Mouse (Mus musculus): ENCODE measurements around the gene Sctr. TPM values are rescaled to one million over a fixed set of nuclear protein-coding genes. Genes with fewer than 3 reads are reported as not detected.
A peak's percentile ranks its signal among the peaks of the same experiment; 100 is the strongest.
"Not testable (repeated sequence)": the region's sequence is repeated elsewhere in the genome, so short reads cannot be mapped to it uniquely, and the experiment has no call there.

The Sctr gene
- polyA plus RNA-seq, 1 experiment = 1.1 TPM

DNA sequence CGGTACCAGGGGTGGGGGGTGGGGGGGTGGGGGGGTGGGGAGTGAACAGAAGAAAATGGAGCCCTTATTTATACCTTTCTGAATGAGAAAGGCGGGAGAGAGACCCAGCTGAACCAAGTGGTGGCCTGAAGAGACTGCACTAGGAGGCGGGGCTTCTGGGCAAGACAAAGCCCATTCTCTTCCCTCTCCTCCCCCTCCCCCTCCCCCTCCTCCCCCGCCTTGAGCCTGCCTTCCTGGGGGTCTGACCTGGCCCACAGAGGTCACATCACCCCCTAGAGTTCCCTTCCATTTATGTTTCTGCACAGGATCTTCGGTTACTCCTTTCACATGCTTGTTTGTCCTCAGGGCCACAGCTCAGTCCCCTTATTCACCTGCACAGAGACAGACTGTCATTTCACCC is 82.5 kb downstream of the Sctr start:
- H3K27me3 ChIP-seq (ENCODE audit: control insufficient read depth, insufficient read depth, low read length) = no peaks in the 10 kb centered on the region
- H3K27ac ChIP-seq (ENCODE audit: insufficient read depth, low read depth, low read length) = no peak overlapping the region
- 51% methylated on average over 4 of the region's 5 CpGs for WGBS
- no peak overlapping the region for H3K4me3 ChIP-seq (ENCODE audit: low read depth, low read length)
- peaks cover 19% of the 10 kb centered on the region for H3K4me1 ChIP-seq (ENCODE audit: control insufficient read depth, insufficient read depth, insufficient read length, low read length)
- H3K36me3 ChIP-seq (ENCODE audit: control insufficient read depth, insufficient read depth, low read length) = no peaks in the 10 kb centered on the region
- TF ChIP-seq CTCF (IDR thresholded peaks at IDR 0.05; ENCODE audit: extremely low read depth, insufficient read length, insufficient replicate concordance, low read depth, low read length) (no peak), POLR2A (IDR thresholded peaks at IDR 0.05; ENCODE audit: low read depth, low read length) (no peak)

- Histone ChIP-seq H3K27ac (ENCODE audit: insufficient read depth, low read depth, low read length) (peak overlapping the region; percentile 96), H3K36me3 (ENCODE audit: control insufficient read depth, insufficient read depth, low read length) (no peaks in the 10 kb centered on the region), H3K4me3 (ENCODE audit: low read depth, low read length) (no peak overlapping the region), H3K27me3 (ENCODE audit: control insufficient read depth, insufficient read depth, low read length) (no peaks in the 10 kb centered on the region), H3K4me1 (ENCODE audit: control insufficient read depth, insufficient read depth, insufficient read length, low read length) (peaks cover 11% of the 10 kb centered on the region; the same call in 1 of the 2 replicates)
- TF ChIP-seq CTCF (IDR thresholded peaks at IDR 0.05; ENCODE audit: extremely low read depth, insufficient read length, insufficient replicate concordance, low read depth, low read length) (no peak), POLR2A (IDR thresholded peaks at IDR 0.05; ENCODE audit: low read depth, low read length) (no peak; the same call in 1 of the 2 replicates)
- WGBS = 36% methylated on average over 8 of the region's 8 CpGs
These were observed 84.3 kb downstream of the Sctr start for GRCm38 (mm10) chr1:120090880-120091570.

- H3K36me3 ChIP-seq (ENCODE audit: control insufficient read depth, insufficient read depth, low read length); H3K4me3 ChIP-seq (ENCODE audit: low read depth, low read length); H3K27me3 ChIP-seq (ENCODE audit: control insufficient read depth, insufficient read depth, low read length); H3K27ac ChIP-seq (ENCODE audit: insufficient read depth, low read depth, low read length): not testable (repeated sequence)
- 34% methylated on average over 12 of the region's 14 CpGs for WGBS
- H3K4me1 ChIP-seq (ENCODE audit: control insufficient read depth, insufficient read depth, insufficient read length, low read length) = peaks cover 11% of the 10 kb centered on the region; the same call in 1 of the 2 replicates
- TF ChIP-seq CTCF (IDR thresholded peaks at IDR 0.05; ENCODE audit: extremely low read depth, insufficient read length, insufficient replicate concordance, low read depth, low read length) = peak; percentile 99
These were observed 86.9 kb downstream of the Sctr start for GRCm38 (mm10) chr1:120093482-120094134.

DNA sequence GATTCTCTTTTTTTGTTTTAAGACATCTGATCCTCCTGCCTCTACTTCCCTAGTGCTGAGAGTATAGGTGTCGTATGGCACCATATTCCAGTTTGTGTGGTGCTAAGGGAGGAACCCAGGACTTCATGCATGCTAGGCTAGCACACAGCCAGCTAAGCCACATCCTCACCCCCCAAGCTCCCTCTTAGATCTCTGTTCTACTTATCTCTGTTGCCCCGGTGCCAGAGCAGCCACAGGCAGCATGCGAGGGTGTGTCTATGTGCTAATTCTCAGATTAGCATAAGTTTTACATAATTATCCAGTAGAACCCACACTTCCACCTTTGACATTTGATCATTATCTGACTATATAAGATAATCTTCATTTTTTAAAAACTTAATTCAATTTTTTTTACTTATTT is 88.2 kb downstream of the Sctr start:
- H3K27ac ChIP-seq (ENCODE audit: insufficient read depth, low read depth, low read length) = no peak overlapping the region
- H3K27me3 ChIP-seq (ENCODE audit: control insufficient read depth, insufficient read depth, low read length) = no peaks in the 10 kb centered on the region
- no peaks in the 10 kb centered on the region for H3K36me3 ChIP-seq (ENCODE audit: control insufficient read depth, insufficient read depth, low read length)
- 56% methylated on average over 3 of the region's 3 CpGs for WGBS
- H3K4me1 ChIP-seq (ENCODE audit: control insufficient read depth, insufficient read depth, insufficient read length, low read length) = peaks cover 19% of the 10 kb centered on the region; the same call in 1 of the 2 replicates
- H3K4me3 ChIP-seq (ENCODE audit: low read depth, low read length) = no peak overlapping the region
- TF ChIP-seq POLR2A (IDR thresholded peaks at IDR 0.05; ENCODE audit: low read depth, low read length) (no peak), CTCF (IDR thresholded peaks at IDR 0.05; ENCODE audit: extremely low read depth, insufficient read length, insufficient replicate concordance, low read depth, low read length) (no peak)

DNA sequence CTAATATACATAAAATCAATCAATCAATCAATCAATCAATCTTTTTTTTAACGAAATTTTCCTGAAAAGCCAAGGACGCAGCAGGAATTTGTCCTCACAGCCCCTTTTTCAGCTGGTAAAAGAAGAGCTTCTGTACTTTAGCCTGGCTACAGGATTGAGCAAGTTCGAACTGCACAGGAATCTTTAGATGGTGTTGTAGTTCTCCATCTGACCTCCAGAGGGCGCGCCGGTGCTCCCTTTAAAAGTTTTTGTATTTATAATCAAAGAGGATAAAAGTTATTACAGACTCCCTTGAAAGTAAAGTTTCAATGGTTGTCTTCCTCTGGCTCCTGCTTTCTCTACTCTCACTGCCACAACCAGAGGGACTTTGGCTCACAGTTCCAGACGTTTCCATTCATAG is 91.6 kb downstream of the Sctr start:
- Histone ChIP-seq H3K4me1 (ENCODE audit: control insufficient read depth, insufficient read depth, insufficient read length, low read length) (peaks cover 9% of the 10 kb centered on the region; the same call in 1 of the 2 replicates), H3K4me3 (ENCODE audit: low read depth, low read length) (no peak overlapping the region), H3K27me3 (ENCODE audit: control insufficient read depth, insufficient read depth, low read length) (no peaks in the 10 kb centered on the region), H3K36me3 (ENCODE audit: control insufficient read depth, insufficient read depth, low read length) (no peaks in the 10 kb centered on the region), H3K27ac (ENCODE audit: insufficient read depth, low read depth, low read length) (no peak overlapping the region)
- WGBS = 6% methylated on average over 7 of the region's 7 CpGs
- TF ChIP-seq CTCF (IDR thresholded peaks at IDR 0.05; ENCODE audit: extremely low read depth, insufficient read length, insufficient replicate concordance, low read depth, low read length) = peak; percentile 82; the same call in 1 of the 2 replicates
- no peak for TF ChIP-seq POLR2A (IDR thresholded peaks at IDR 0.05; ENCODE audit: low read depth, low read length)

DNA sequence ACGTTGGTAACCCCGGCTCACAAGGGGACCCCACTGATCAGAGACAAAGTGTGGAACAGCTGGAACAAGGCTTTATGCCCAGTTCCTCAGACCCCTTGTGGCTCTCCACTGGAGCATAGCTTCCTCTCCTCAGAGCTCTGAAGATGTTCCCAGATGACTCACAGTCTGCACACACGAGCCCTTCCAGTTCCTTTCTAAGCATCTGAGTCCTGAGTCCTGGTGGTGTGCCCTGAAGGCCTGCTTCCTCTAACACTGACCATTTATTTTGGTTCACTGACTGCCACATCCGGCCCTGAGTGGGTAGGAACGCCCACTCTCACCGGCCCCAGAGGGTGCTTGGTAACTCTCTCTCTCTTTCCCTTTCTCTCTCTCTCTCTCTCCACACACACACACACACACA is 92.8 kb downstream of the Sctr start:
- Histone ChIP-seq H3K4me3 (ENCODE audit: low read depth, low read length) (no peak overlapping the region), H3K27ac (ENCODE audit: insufficient read depth, low read depth, low read length) (0 out of 2 replicates have a peak overlapping the region, but pooled peaks have one; percentile 31)
- TF ChIP-seq POLR2A (IDR thresholded peaks at IDR 0.05; ENCODE audit: low read depth, low read length) (no peak), CTCF (IDR thresholded peaks at IDR 0.05; ENCODE audit: extremely low read depth, insufficient read length, insufficient replicate concordance, low read depth, low read length) (no peak)

More for the DNA sequence above, 92.8 kb downstream of the Sctr start:
- 70% methylated on average over 6 of the region's 6 CpGs for WGBS
- Histone ChIP-seq H3K27me3 (ENCODE audit: control insufficient read depth, insufficient read depth, low read length) (no peaks in the 10 kb centered on the region), H3K4me1 (ENCODE audit: control insufficient read depth, insufficient read depth, insufficient read length, low read length) (peaks cover 9% of the 10 kb centered on the region; the same call in 1 of the 2 replicates), H3K36me3 (ENCODE audit: control insufficient read depth, insufficient read depth, low read length) (no peaks in the 10 kb centered on the region)
